Mouse (Mus musculus) right cerebral cortex, postnatal 10 days (tissue): ENCODE data around the gene Zfp598.
"Not testable (repeated sequence)": the region's sequence is repeated elsewhere in the genome, so short reads cannot be mapped to it uniquely, and the experiment has no call there.

ENCODE experiments used
- DNase-seq, 2 experiments: peaks; one replicate each; pipeline ENCODE4 v3.0.0; 2021; ENCODE audit warnings: low spot score in 2 of 2

Gene Zfp598

GRCm38 (mm10) chr17:24721383-24721955, 52.0 kb downstream of the Zfp598 start:
- DNase-seq: not testable (repeated sequence)

- no peak for DNase-seq
Measured at GRCm38 (mm10) chr17:24722220-24722924, 52.9 kb downstream of the Zfp598 start.

DNA sequence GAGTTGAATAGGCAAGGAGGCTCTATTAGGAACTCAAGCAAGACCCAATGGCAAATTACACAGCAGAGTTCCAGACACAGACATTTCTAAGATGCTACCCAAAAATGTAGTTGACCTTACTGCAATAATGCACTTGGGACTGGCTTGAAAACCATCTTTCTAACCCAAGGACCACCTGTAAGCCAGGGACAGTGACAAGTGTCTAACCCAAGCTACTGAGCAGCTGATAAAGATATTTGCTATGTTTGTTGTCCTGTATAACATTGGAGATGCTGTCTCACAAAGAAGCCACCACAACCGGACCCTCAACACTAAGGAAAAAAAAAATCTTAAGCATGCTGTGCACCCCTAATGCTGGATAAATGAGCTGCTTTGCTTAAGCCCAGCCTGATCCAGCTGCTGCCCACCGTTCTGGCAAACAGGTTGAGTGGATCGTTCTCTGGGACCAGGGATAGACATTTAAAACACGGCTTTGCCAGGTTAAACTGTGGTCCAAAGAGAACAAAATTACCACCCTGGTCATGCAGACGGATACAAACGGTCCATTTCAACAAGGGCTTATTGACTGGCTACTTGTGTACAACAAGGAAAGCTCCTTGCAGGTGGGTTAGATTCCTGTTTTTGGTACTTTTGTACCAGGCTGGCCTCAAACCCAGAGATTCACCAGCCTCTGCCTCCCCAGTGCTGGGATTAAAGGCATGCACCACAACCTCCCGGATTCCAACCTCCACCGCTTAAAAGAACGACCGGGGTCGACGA, 53.8 kb downstream of the Zfp598 start:
- DNase-seq: no peak

DNA sequence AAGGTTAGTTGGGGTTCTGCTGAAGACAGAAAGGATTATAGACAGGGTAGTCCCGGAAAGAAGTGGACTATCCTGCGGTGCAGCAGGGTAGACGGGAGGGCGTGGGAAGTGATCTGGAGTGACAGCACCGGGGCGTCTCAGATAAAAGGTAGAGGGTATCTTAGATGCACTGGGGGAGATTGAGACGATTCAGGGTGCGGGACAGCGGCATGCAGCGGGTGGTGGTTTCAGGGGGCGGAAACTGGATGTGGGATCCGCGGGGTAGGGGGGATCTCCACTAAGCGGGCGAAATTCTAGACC, 54.3 kb downstream of the Zfp598 start:
- DNase-seq: no peak

- DNase-seq: peak; percentile 96 to 98
Measured at GRCm38 (mm10) chr17:24724184-24724583, 54.7 kb downstream of the Zfp598 start, which contains the start of gene Ndufb10. Gene Ndufb10, minus strand, starts transcription at chr17:24724478.

GRCm38 (mm10) chr17:24725637-24726390, 56.3 kb downstream of the Zfp598 start:
- no peak for DNase-seq

- DNase-seq: no peak
Measured at GRCm38 (mm10) chr17:24727618-24728017, 58.1 kb downstream of the Zfp598 start, which contains the start of gene Rpl3l. Gene Rpl3l, plus strand, starts transcription at chr17:24727820.

DNA sequence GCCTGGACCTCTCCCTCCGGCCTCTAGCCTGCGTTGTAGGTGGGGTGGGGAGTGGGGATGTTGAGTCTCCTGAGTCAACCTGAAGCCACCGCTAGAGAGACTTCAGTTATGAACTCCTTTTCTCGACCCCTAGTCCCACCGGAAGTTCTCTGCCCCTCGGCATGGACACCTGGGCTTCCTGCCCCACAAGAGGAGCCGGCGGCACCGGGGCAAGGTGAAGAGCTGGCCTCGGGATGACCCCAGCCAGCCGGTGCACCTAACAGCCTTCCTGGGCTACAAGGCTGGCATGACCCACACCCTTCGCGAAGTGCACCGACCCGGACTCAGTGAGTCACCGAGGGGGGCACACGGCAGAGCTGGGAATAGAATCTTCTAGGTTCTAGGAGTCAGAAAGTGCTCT, 58.7 kb downstream of the Zfp598 start:
- DNase-seq: no peak

DNA sequence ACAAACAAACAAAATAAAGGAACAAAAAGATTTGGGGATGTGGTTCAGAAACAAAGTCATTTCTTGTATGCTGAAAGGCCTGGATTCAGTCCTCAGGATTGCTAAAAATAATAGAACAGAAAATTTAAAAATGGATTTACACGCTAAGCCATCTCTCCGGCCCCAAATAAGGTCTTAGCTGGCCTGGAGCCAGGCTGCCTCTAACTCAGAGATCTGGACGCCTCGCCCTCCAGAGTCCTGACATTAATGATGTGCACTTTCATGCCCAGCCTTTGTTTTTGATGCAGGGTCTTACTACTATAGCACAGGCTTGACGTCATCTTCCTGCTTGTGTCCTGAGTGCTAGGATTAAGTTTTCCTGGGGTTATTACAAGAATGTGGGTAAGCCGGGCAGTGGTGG, 59.6 kb downstream of the Zfp598 start:
- DNase-seq: no peak

DNA sequence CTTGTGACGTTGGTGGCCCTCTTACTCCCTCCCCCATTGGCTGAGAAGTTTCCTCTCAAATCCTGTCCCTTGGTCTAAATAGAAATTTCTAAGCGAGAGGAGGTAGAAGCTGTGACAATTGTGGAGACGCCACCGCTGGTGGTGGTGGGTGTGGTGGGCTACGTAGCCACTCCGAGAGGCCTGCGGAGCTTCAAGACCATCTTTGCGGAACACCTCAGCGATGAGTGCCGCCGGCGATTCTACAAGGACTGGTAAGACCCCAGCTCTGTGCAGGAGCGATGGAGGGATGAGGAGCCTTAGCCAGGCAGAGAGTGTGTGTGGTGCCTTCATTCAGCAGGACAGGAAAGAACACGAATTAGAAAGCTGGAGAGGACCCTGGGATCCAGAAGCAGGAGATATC, 61.3 kb downstream of the Zfp598 start:
- no peak for DNase-seq
